Mouse (Mus musculus) lung, postnatal 0 days (tissue): ENCODE data around the gene Terf2. TPM values are rescaled to one million over a fixed set of nuclear protein-coding genes. Genes with fewer than 3 reads are reported as not detected.

Experiments used
- ATAC-seq: fragments of 200-750 bp; cut with Nextera tagmentation; 2 replicates; pipeline ENCODE4 v1.8.0; 2017; ENCODE audit warnings: moderate library complexity
- DNase-seq: peaks from one replicate; pipeline ENCODE4 v3.0.0-alpha.2; 2016; ENCODE audit warnings: low spot score
- H3K27ac ChIP-seq: fragments of 300-500 bp; sonication (generic); 2 replicates; pipeline ENCODE4 v1.5.1; 2014; ENCODE audit warnings: antibody characterized with exemption, mild to moderate bottlenecking, low read length, mixed read lengths
- H3K27me3 ChIP-seq: fragments of 300-500 bp; sonication (generic); replicated peaks from 2 replicates; pipeline ENCODE4 v1.6.1; 2014; ENCODE audit warnings: low read length, mixed read lengths; ENCODE audit not compliant: insufficient read depth
- H3K36me3 ChIP-seq: fragments of 300-500 bp; sonication (generic); 2 replicates; pipeline ENCODE4 v1.6.1; 2014; ENCODE audit warnings: low read length, mixed read lengths; ENCODE audit not compliant: insufficient read depth
- H3K4me1 ChIP-seq: fragments of 300-500 bp; sonication (generic); 2 replicates; pipeline ENCODE4 v1.6.1; 2014; ENCODE audit warnings: antibody characterized with exemption, low read depth, low read length, mixed read lengths; ENCODE audit not compliant: insufficient read depth
- H3K4me2 ChIP-seq: fragments of 300-500 bp; sonication (generic); replicated peaks from 2 replicates; pipeline ENCODE4 v1.6.1; 2014; ENCODE audit warnings: low read depth, mild to moderate bottlenecking, low read length, moderate library complexity, mixed read lengths
- H3K4me3 ChIP-seq: fragments of 300-500 bp; sonication (generic); 2 replicates; pipeline ENCODE4 v1.5.1; 2014; ENCODE audit warnings: low read depth, low read length
- H3K9ac ChIP-seq: fragments of 300-500 bp; sonication (generic); replicated peaks from 2 replicates; pipeline ENCODE4 v1.6.1; 2014; ENCODE audit warnings: low read depth, mild to moderate bottlenecking
- H3K9me3 ChIP-seq: fragments of 300-500 bp; sonication (generic); 2 replicates; pipeline ENCODE4 v1.6.1; 2016; ENCODE audit warnings: low read length, mixed read lengths
- CTCF ChIP-seq: IDR thresholded peaks from 2 replicates; pipeline ENCODE4 v1.5.1; 2016; ENCODE audit warnings: antibody characterized with exemption, mild to moderate bottlenecking
- EP300 ChIP-seq: IDR thresholded peaks from 2 replicates; pipeline ENCODE4 v1.6.1; 2016; ENCODE audit warnings: antibody characterized with exemption, mild to moderate bottlenecking, control low read depth
- WGBS: fragments of 180-500 bp; shearing (Covaris S2); extraction: QIAGEN DNeasy Blood & Tissue Kit; methylation state at CpG from one replicate; pipeline ENCODE4 v1.1.7; 2014; 5-methylcytosine and 5-hydroxymethylcytosine counted together
- polyA plus RNA-seq: library from polyadenylated mRNA; unstranded; fragments of >200 nt; fragmentation: Nextera tagmentation; extraction: Ambion mirVana; gene quantifications from 2 replicates; pipeline ENCODE4 v1.2.1, GENCODE M21; 2015

Terf2 gene
- polyA plus RNA-seq, 1 experiment from 2014 or later, result 13.2 TPM

GRCm38 (mm10) chr8:107074128-107074527, 22.2 kb downstream of the Terf2 start:
- TF ChIP-seq EP300 (no peak), CTCF (no peak)
- H3K9me3 ChIP-seq, result no peaks in the 10 kb centered on the region
- no peaks in the 10 kb centered on the region for H3K4me1 ChIP-seq
- DNase-seq, result no peak
- peaks cover 32% of the 10 kb centered on the region; the same call in 1 of the 2 replicates for H3K36me3 ChIP-seq
- no peaks in the 10 kb centered on the region for H3K27me3 ChIP-seq
- H3K27ac ChIP-seq, result no peak overlapping the region
- no peak overlapping the region for H3K4me2 ChIP-seq
- no peak overlapping the region for H3K9ac ChIP-seq
- WGBS, result 96% methylated on average over 1 of the region's 1 CpGs
- ATAC-seq, result no peak
- no peak overlapping the region for H3K4me3 ChIP-seq

- Histone ChIP-seq H3K27ac (no peak overlapping the region), H3K27me3 (no peaks in the 10 kb centered on the region), H3K4me3 (no peak overlapping the region), H3K4me1 (no peaks in the 10 kb centered on the region), H3K36me3 (peaks cover 32% of the 10 kb centered on the region; the same call in 1 of the 2 replicates), H3K4me2 (no peak overlapping the region), H3K9ac (no peak overlapping the region), H3K9me3 (no peaks in the 10 kb centered on the region)
- WGBS, result 80% methylated on average over 4 of the region's 4 CpGs
- ATAC-seq (no peak), DNase-seq (no peak)
- TF ChIP-seq EP300 (no peak), CTCF (no peak)
Measured at GRCm38 (mm10) chr8:107073706-107074105, 22.6 kb downstream of the Terf2 start.

- Histone ChIP-seq H3K27ac (no peak within 1 kb of the TSS), H3K4me1 (no peaks in the 10 kb centered on the region), H3K4me2 (no peak within 1 kb of the TSS), H3K27me3 (no peaks in the 10 kb centered on the region), H3K4me3 (no peak within 1 kb of the TSS), H3K36me3 (0 out of 2 replicates have a peak, but pooled peaks cover 4% of the 10 kb centered on the region), H3K9ac (no peak within 1 kb of the TSS), H3K9me3 (no peaks in the 10 kb centered on the region)
- whole genome bisulfite sequencing, result 41% methylated on average over 17 of the region's 17 CpGs
- DNase-seq (peak; percentile 16), ATAC-seq (peak; percentile 67)
- no peak for TF ChIP-seq CTCF
- TF ChIP-seq EP300, result no peak
Measured at GRCm38 (mm10) chr8:107065511-107066496, 30.5 kb downstream of the Terf2 start, which contains the start of gene Tmed6. Gene Tmed6, minus strand, starts transcription at chr8:107065644.

GRCm38 (mm10) chr8:107062613-107063012, 33.7 kb downstream of the Terf2 start:
- no peak overlapping the region for H3K9ac ChIP-seq
- no peaks in the 10 kb centered on the region; the same call in 1 of the 2 replicates for H3K4me1 ChIP-seq
- H3K36me3 ChIP-seq, result peaks cover 9% of the 10 kb centered on the region; the same call in 1 of the 2 replicates
- no peak overlapping the region for H3K4me3 ChIP-seq
- 78% methylated on average over 1 of the region's 1 CpGs for WGBS
- H3K4me2 ChIP-seq, result no peak overlapping the region
- H3K27me3 ChIP-seq, result no peaks in the 10 kb centered on the region
- no peak for TF ChIP-seq EP300
- TF ChIP-seq CTCF, result no peak
- H3K9me3 ChIP-seq, result no peaks in the 10 kb centered on the region
- no peak overlapping the region for H3K27ac ChIP-seq
- ATAC-seq, result no peak
- DNase-seq, result no peak

GRCm38 (mm10) chr8:107056973-107057369, 39.4 kb downstream of the Terf2 start:
- DNase-seq (no peak), ATAC-seq (peak; percentile 45)
- H3K4me3 ChIP-seq, result peak overlapping the region; percentile 79
- peaks cover 8% of the 10 kb centered on the region; the same call in 1 of the 2 replicates for H3K4me1 ChIP-seq
- H3K36me3 ChIP-seq, result peaks cover 20% of the 10 kb centered on the region; the same call in 1 of the 2 replicates
- H3K9me3 ChIP-seq, result no peaks in the 10 kb centered on the region
- peak overlapping the region; percentile 89 for H3K4me2 ChIP-seq
- no peaks in the 10 kb centered on the region for H3K27me3 ChIP-seq
- WGBS, result 1% methylated on average over 33 of the region's 33 CpGs
- peak overlapping the region; percentile 90; the same call in 1 of the 2 replicates for H3K27ac ChIP-seq
- H3K9ac ChIP-seq, result peak overlapping the region; percentile 75
- TF ChIP-seq CTCF (peak; percentile 36; the same call in 1 of the 2 replicates), EP300 (no peak)
